Mouse (Mus musculus): ENCODE measurements around the gene Acer3.

DNA sequence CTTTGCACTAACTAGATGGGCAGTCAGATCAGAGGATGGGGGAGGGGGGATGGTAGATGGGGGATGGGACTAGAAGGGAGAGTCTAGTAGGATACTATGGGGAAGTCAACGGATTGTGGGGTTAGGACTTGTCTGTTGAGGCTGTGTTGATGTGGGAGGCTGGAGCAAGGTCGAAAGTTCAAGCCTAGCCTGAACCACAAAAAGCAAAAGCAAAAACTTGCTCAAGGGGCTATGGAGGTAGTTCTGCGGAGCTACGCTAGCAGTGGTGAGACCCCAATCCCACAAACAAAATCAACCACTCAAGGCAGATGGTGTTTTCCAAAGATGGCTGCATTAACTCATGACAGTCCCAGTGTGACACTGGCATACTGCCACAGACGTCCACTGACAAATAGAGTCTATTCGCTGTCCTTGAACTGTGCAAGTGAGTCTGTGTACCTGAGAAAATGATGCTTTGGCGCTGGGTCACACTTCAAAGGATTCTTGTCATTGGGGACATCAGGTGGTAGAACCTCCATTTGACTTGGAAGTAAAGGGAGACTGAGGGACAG, 927 bp downstream of the Acer3 start:
- no peak for TF ChIP-seq TAL1 (conservative IDR thresholded peaks at IDR 0.05; ENCODE audit: low read depth, low read length)
- no peak for TF ChIP-seq CTCF (IDR thresholded peaks at IDR 0.05; ENCODE audit: low read depth, low read length)

All from G1E (cell line).